Mouse (Mus musculus) ES-CJ7 (cell line): ENCODE data around the gene Csf3.
A peak's percentile ranks its signal among the peaks of the same experiment; 100 is the strongest.
"Not testable (repeated sequence)": the region's sequence is repeated elsewhere in the genome, so short reads cannot be mapped to it uniquely, and the experiment has no call there.

ENCODE experiments used
- DNase-seq: peaks from one replicate; pipeline ENCODE4 v3.0.0; 2011; ENCODE audit warnings: low read depth, low spot score

Csf3 gene

GRCm38 (mm10) chr11:98729119-98729588, 28.1 kb downstream of the Csf3 start, which contains the start of gene Med24:
Gene Med24, minus strand, starts transcription at chr11:98729435.
- DNase-seq: peak; percentile 94

GRCm38 (mm10) chr11:98730727-98731126, 29.7 kb downstream of the Csf3 start:
- DNase-seq: no peak

GRCm38 (mm10) chr11:98731134-98731533, 30.1 kb downstream of the Csf3 start:
- no peak for DNase-seq

GRCm38 (mm10) chr11:98734020-98734419, 33.0 kb downstream of the Csf3 start:
- DNase-seq: no peak

GRCm38 (mm10) chr11:98735111-98735510, 34.0 kb downstream of the Csf3 start:
- no peak for DNase-seq

- no peak for DNase-seq
Observed at GRCm38 (mm10) chr11:98736176-98736575, 35.1 kb downstream of the Csf3 start.

GRCm38 (mm10) chr11:98737220-98737619, 36.2 kb downstream of the Csf3 start:
- not testable (repeated sequence) for DNase-seq

GRCm38 (mm10) chr11:98738428-98738911, 37.4 kb downstream of the Csf3 start:
- DNase-seq: no peak

GRCm38 (mm10) chr11:98738925-98739324, 37.9 kb downstream of the Csf3 start:
- DNase-seq: no peak

GRCm38 (mm10) chr11:98740026-98740392, 38.9 kb downstream of the Csf3 start:
- DNase-seq: no peak

- DNase-seq: peak; percentile 61
Observed at GRCm38 (mm10) chr11:98740393-98741050, 39.5 kb downstream of the Csf3 start, which contains the start of gene Thra. Gene Thra, plus strand, starts transcription at chr11:98740638.

GRCm38 (mm10) chr11:98741051-98741620, 40.1 kb downstream of the Csf3 start:
- no peak for DNase-seq

GRCm38 (mm10) chr11:98741622-98742396, 40.7 kb downstream of the Csf3 start:
- DNase-seq: peak; percentile 75

GRCm38 (mm10) chr11:98742397-98743291, 41.6 kb downstream of the Csf3 start:
- DNase-seq: peak; percentile 53

GRCm38 (mm10) chr11:98743655-98744345, 42.7 kb downstream of the Csf3 start:
- no peak for DNase-seq

GRCm38 (mm10) chr11:98744456-98745019, 43.5 kb downstream of the Csf3 start:
- no peak for DNase-seq

GRCm38 (mm10) chr11:98745932-98746853, 45.1 kb downstream of the Csf3 start:
- no peak for DNase-seq

GRCm38 (mm10) chr11:98746855-98747693, 46.0 kb downstream of the Csf3 start:
- DNase-seq: peak; percentile 52
